Mouse (Mus musculus): ENCODE measurements around the gene Tcp11l2.
A peak's percentile ranks its signal among the peaks of the same experiment; 100 is the strongest.

Tcp11l2 gene

DNA sequence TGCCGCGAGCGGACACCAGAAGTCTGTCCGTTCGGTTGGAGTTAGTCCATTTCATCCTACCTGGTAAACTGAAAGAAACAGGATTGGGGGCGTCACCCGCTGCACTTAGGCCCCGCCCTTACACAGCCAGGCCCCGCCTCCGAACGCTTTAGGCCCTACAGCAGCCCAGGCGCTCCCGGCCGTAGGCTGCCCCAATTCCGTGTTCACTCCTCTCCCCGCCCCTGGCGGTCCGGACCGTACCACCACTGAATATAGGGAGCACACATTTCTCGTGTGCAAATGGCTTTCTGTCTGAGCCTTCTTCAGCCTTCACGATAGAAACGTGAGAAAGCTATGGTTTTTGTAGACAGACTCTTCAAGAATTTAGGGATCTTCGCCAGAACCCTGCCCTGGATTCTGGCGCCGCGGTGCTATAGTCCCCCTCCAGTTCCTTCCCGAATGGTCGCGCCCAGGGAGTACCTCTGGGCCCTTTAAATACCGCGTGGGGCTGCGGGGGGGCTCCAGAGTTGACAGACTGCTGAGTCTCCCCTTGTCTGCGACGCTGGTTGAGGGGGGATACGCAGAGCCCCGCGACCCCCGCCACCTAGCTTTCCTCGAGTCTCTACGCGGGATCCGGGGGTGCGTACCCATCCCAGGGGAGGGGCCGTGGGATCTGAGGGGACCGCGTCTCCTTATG, at the start of gene Tcp11l2:
Gene Tcp11l2 (plus strand): TSS at position 232 of the 676 bp plus-strand sequence.
- DNase-seq (ENCODE audit: low spot score): peak; percentile 92

DNA sequence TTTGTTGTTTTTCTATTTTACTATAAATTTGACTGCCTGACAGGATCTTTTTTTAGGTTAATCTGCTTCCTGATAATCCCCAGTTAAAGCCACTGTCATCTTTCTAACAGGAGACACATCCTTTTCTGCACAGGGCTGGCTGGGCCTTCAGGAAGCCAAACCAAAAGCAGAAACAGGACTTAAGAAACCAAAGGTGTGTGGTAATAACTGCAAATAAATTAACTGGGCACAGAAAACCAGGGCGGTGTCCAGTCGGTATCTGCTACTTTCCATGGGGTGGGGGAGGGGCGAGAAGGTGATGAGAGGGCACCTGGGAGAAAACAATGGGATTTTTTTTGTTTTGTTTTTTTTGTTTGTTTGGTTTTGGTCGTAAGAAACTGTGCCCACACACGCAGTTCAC, 49.4 kb upstream of the Tcp11l2 start:
- DNase-seq (ENCODE audit: low spot score): no peak

DNA sequence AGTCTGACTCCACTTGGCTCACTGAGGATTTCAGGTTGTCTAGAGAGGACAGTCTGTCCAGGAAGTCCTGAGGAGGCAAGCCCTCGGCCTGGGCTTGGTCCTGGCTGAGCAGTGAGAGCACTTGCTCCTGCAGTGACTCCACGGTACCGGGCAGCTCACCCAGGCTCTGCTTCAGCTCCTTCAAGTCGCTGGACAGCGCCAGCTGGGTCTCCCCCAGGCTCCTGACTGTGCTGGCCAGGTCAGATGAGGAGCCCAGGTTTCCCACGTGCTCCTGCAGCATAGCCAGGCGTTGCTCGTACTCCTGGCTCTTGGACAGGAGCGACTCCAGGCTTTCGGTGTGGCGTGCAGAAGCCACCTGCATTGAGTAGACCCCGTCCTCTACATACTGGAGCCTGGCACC, 48.8 kb upstream of the Tcp11l2 start:
- no peak for DNase-seq (ENCODE audit: low spot score)

DNA sequence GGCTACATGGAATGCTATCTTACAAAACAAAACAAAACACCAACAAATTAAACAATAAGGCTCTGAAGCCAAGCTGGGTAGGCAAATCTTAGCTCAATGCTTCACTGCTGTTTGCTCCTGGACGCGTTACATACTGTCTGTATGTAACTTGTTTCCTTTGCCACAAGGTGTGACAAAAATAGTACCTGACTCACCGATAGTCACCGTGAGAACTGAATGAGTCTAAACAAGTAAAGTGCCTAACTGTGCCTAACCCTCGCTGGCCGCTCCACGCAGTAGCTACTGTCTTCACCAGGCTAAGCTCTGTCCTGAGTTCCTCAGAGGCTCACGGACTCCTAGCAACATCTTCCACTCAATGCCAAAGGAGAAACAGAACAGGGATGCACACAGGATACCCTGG, 46.0 kb upstream of the Tcp11l2 start:
- DNase-seq (ENCODE audit: low spot score): no peak

DNA sequence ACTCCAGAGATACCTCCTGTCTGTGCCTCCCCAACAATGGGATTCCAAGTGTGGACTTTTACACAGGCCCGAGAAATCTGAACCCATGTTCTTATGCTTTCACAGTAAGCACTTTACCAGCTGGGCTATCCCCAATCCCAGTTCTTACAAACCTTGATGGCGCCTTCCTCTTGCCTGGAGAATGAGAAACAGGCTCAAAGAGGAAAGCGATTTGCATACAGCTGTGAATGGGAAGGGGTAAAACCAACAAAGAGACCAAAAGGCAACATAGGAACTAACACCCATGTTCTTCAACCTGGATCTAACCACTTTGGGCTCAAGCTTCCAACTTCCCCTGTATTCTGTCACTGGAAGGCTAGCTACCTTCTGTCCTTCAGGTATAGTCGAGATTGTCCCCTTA, 44.9 kb upstream of the Tcp11l2 start:
- DNase-seq (ENCODE audit: low spot score): no peak

DNA sequence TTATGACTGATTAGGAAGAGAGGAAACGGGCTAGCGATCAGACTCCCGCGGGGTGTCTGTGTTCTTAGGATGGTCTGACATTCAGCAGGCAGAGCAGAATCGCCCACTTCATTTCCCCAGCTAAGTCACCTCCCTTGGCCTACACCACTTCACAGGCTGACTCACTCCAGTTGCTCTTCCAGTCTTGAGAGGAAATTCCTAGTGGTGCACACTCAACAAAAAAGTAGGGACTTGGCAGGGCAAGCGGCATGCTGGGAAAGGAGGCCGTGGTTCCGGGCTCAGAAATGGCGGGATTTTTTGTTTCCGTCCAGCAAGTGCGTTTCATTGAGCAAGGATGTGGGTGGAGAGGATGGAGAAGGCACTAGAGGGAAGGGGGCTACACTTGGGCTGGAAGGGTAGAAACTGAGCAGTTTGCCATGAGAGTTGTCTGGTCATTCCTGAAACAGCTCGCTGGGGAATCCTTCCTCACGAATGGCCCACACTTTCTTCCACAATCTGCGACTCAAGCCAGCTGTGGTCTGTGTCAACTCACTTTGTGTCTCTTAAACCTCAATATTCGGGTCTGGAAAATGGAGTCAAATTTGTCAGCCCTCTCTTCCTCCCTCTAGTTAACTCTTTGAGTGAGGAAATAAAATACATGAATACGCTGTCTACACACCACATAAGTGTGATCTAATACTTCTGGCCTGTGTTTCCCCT, 44.1 kb upstream of the Tcp11l2 start:
- no peak for DNase-seq (ENCODE audit: low spot score)

DNA sequence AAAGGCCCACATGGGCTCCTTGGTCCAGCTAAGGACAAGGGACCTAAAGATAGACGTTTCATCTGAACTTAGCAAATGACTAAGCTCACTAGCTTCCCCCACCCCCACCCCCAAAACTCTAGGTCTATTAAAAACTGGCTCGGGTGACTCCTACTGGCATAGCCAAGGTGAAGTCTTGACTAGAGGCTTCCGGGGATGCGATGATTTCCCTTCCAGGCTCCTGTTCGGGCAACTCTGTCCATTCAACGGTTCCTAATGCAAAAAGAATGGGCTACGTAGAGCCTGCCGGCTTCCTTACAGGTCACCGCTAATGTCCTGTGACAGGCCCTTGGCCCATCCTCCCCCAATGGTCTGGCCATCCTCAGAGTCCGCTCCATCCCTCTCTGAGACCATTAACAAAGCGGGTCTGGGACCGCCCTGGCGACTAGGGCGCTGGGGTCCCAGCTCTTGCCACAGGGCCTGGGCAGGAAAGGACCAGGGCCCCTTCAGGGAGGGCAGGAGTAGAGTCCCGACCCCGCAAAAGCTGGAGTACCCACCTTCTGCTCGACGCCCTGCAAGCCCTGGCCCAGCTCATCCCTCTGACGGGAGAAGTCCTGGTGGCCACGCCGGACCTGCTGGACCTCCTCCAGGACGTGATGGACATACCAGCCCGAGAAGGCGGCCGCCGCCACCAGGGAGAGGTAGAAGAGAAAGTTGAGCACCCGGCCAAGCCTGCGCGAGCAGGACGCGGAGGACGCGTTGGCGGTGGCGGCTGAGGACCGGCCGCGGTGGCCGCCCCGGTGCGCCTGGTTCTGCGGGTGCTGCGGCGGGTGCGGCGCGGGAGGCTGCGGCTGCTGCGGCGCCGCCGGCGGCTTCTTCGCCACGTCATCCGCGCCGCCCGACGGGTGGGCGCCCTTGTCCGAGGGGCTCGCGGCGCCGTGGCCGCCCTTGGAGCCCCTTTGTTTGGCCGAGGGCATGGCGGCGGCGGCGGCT, 43.2 kb upstream of the Tcp11l2 start:
- DNase-seq (ENCODE audit: low spot score): peak; percentile 52

DNA sequence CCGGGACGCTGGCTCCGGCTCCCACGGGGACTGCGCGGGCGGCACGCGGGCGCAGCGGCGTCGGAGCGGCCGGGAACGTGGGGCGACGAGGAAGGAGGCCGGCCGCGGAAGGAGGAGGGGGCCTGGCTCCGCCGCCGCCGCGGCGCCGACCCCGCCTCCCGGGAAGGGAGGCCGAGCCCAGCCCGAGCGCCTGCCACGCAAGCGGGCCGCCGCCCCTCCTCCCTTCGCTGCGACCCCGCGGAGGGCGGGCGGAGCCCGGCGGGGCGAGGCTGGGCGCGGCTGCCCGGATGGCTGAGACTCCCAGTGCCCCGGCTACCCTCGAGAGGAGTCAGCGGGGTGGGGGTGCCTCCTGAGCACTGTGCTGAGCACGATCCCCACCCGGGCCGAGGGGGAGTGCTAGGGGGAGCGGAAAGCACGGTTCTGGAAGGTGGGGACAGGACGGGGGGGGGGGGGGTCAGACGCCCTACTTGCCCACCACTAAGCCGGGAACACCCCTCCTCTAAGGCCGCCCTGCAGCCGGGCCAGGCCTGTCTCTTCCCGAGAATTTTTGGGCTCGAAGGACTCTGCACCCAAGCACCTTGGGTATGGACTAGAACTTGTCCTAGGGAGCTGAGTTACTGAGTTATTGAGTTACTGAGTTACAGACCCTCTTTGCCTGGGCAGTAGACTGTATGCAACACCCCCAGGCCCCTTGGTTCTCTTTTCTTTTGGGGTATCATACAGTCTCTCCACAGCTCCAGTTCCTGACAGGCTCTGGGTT, 42.3 kb upstream of the Tcp11l2 start, which contains the start of gene Ckap4:
Gene Ckap4 (minus strand): TSS at position 151 of the 760 bp plus-strand sequence.
- peak; percentile 68 for DNase-seq (ENCODE audit: low spot score)

DNA sequence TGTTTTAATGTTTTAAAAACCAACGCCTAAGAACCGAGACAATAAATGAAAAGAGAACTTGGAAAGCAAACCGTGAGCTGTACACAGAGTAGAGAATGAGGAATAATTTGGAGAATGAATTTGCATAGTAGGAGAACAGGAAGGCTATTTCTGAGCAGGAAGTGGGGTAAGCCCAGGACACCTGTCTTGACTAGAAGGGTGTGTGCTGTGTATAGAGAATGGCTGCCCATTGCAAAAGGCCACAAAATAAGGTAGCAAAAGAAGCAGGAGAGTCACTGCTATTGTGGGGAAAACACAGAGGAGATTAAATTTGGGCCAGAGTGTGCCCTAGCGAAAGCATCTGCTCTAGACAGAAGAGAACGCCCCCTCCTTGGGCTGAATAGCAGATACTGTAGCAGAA, 41.0 kb upstream of the Tcp11l2 start:
- DNase-seq (ENCODE audit: low spot score): no peak

DNA sequence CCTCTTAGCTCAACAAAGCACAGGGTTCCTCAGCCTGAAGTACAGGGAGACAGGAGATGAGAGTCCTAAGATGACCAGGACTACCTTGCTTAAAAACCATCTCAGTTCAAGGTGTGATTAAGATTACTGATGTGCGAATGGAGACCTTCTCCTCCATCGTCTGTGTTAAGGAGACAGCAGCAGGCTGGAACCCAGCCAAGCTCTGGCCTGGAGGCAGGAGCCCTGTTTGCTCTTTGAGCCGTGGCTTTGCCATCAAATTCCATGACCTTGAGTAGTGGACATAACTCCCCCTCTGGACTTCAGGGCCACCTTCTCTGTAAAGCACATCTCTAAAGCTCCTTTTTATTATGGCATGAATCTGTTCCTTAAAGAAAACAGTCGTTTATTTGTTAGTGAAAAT, 40.6 kb upstream of the Tcp11l2 start:
- no peak for DNase-seq (ENCODE audit: low spot score)

DNA sequence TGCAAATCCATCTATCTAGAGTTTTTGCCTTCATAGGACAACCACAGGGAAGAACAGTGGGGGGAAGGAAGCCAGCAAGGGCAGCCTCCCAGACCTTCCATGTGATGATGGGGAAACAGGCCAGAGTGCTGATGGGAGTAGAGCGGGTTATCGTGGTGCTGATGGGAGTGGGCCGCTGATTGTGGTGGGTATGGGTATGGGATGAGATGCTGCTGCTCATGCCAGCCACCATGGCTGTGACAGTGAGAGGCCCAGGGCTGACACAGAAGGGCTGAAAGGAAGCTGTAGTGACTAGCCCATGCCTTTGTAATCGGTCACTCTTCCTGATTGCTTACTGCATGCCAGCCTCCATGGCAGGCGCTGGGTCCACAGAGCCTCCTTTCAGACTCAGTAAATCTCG, 36.8 kb upstream of the Tcp11l2 start:
- DNase-seq (ENCODE audit: low spot score): no peak

DNA sequence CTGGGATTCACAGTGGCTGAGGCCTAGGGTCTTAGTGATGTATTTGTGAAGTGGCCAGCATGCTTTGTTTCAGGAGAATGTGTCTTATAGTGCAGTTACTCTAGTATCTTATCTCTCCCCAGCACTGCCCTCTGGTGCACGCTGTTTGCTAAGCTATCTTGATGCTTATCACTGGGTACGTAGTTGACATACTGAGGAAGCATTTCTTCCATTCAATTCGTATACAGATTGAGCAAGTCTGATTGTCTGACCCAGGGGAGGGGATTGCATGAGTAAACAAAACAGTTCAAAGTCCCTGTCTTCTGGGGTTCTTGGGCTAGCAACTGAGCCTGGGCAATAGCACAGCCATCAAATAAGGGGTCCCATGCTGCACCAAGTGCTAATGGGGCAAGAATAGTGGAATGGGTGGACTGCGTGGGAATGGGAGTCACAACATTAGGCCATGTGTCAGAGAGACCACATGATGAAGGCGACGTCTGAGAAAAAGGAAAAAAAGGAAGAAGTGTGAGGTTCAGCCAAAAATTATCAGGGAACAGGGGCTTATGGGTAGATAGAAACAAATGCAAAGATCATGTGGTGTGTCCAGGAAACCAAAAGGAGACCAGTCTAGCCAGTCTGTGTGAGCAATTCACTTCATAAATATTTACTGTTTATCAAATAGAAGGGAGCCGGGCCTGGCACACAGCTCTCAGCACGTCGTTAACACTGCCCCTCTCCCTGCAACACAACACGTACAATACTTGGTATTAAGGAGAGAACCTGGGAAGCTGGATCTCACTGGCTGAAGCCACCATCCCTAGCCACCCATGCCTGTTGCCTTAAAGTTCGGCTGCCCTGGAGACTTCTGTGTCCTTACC, 33.4 kb upstream of the Tcp11l2 start:
- DNase-seq (ENCODE audit: low spot score): no peak

DNA sequence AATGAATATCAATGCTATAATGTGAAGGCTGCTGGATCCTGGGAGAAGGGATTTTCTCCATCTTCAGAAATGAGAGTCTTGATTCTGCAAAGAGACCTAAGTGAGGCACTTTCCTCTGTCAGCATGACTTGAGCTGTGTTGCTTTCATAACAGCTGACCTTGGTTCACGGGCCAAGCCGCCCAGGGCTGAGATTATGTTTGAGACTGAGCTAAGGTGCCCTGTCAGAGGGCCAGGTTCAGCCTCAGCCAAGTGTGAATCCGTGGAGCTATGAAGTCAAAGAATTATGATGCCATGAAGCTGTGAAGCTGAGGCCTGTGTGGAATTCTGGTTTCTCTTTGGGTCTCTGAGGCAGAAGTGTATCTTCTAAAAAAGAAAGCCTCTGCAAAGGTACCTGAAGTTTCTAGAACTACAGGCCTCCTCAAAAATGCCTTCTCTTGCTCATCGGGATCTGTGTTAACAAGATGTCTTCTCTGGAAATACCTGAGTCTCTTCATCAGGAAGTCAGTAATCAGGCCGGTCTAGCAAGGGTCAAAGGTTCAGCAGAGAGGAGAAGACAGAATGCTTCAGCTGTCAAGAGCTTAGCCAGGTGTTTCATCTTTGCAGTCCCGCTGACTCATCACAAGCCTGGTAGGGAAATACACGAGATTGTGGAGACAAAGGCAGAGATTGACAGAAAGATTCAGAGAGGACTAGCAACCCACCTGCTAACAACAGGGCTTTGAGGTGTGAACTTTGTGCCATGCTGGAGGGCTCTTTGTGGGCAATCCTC, 31.4 kb upstream of the Tcp11l2 start:
- DNase-seq (ENCODE audit: low spot score): no peak

DNA sequence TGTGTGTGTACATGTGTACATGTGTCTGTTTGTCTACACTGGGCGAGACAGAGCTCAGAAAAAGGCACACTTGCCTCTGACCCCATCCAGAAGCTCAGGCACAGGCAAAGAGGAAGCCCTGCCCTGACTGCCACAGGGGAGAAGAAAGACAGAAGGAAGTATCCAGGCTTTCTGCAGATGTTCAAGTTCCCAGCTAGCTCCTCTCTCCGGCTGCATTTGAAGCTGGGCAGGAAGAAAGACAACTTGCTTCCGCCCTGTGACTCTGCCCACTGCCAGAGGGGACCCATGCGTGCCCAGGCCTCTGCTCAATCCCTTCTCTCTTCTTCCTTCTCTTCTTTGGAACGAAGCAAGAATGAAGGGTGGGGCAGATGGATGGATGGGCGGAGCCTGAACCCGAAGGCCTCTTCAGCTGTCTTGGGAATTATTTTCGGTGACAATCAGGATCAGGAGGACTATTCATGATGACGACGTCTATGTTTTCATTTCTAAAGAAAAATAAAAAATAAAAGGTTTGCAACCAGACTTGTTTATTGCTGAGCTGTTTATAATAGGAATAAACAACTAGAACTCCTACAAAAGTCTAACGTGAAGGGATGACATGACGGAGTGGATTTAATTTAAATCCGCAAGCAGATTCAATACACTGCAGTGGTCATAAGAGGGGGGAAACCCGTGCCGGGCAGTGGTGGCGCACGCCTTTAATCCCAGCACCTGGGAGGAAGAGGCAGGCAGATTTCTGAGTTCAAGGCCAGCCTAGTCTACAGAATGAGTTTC, 27.1 kb upstream of the Tcp11l2 start:
- DNase-seq (ENCODE audit: low spot score): no peak

DNA sequence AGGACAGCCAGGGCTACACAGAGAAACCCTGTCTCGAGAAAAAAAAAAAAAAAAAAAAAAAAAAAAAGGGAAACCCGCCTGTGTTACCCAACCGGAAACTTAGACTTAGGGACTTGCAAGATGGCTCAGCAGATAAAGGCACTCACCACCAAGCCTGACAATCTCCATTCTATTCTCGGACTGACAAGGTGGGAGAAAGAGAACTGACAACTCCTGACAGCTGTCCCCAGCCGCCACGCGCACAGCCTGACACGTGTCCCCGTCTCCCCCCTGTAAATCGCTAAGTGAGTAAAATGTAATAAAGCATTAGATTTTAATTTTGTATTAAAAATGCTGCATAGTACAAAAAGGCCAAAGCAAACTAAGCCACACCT, 26.5 kb upstream of the Tcp11l2 start:
- DNase-seq (ENCODE audit: low spot score): no peak

DNA sequence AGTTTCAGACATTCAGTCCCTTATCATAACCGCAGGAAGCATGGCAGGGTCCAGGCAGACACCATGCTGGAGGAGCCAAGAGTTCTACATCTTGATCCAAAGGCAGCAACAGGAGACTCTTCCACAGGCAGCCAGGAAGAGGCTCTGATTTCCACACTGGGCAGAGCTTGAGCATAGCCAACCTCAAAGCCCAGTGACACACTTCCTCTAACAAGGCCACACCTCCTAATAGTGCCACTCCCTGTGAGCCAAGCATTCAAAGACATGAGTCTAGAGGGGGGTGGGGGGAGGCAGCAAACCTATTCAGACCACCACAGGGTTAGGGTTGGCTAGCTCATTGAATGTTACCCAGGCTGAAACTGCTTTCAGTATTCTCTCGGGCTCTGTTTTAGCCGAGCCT, 24.6 kb upstream of the Tcp11l2 start:
- no peak for DNase-seq (ENCODE audit: low spot score)

DNA sequence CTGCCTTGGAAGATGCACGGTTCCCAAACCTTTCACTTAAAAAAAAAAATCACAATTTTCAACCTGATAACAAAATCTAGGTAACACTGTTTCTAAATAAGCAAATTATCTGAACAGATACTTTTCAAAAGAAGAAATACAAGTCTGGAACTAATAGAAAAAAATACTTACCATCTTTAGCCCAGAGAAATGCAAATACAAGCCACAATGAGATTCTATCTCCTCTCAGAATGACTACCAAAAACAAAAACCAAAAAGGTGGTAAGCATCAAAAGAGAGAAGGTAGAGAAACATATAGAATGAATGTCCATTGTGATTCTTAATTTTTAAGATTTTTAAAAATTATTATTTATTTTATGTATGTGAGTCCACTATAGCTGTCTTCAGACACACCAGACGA, 23.9 kb upstream of the Tcp11l2 start:
- no peak for DNase-seq (ENCODE audit: low spot score)

DNA sequence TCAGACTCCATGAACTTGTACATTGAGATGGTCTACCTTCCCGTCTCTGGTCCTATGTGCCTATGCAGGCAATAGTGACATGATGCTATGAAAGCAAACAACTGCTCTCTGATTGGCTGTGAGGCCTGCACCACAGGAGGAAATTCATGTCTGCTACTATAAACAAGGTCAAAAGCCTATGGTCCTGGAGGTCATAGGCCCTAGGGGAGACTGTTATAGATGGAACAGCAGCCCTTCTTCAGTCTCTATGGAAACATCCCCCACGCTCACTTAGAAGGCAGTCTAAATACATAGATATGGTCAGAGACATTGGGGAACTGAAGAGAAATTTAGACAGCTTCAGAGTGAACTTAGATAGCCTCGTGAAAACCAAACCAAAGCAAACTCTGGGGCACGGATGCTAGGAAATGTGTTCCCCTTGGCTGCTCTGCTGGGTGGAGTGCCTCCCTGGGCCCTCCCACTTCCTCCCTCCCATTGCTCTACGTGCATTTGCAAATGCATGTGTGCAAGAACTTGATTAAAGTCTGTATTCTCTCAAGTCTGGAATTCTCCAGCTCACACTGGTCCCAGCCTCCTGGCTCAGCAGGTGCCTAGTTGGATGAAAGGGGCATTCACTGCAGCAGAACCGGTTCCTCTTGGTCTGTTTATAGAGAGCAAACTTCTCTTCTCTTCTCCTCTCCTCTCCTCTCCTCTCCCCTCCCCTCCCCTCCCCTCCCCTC, 22.0 kb upstream of the Tcp11l2 start:
- DNase-seq (ENCODE audit: low spot score): no peak

DNA sequence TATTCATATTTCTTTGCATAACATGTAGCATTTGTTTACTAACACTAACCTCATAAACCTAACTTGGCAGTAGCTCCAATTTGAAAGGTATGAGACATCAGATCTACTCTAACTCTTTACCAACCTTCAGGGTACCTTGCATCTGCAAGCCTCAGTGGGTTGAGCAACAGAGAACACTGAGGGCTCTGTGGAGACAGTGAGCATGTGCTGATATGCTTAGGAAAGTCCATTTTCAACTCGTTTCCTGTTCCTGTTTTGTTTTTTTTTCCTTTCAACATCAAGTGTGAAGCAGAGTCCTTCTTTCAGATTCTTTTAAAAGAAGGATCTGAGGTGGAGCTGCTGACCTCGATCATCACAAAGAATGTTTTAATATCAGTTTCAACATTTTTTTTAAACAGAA, 20.3 kb upstream of the Tcp11l2 start:
- no peak for DNase-seq (ENCODE audit: low spot score)
